Mouse (Mus musculus): ENCODE measurements around the gene Gtf2i.

GRCm38 (mm10) chr5:134236241-134236640 lies 78.3 kb downstream of the Gtf2i start:
- no peak for TF ChIP-seq CTCF (IDR thresholded peaks at IDR 0.05; ENCODE audit: extremely low read depth, insufficient read depth, insufficient read length, insufficient replicate concordance)
- TF ChIP-seq POLR2A (IDR thresholded peaks at IDR 0.05; ENCODE audit: low read depth, low read length) = no peak
